Comparison of ENCODE assay signal across 8 mouse cellular contexts in genomic region chr7:34168470-34169251, GRCm38 (mm10). TPM values are rescaled to one million over a fixed set of nuclear protein-coding genes. Genes with fewer than 3 reads are reported as not detected.
DNase-seq lines count a peak whose midpoint lies in the region; ATAC-seq and TF ChIP-seq lines count a peak whose summit lies in the region.

No protein-coding gene starts in this region.

- TF ChIP-seq CTCF in heart, postnatal 0 days (IDR thresholded peaks at IDR 0.05; ENCODE audit: low read depth), result no peak
- no peak for TF ChIP-seq CTCF in testis, adult 2 months (IDR thresholded peaks at IDR 0.05; ENCODE audit: control insufficient read depth, insufficient read depth, insufficient replicate concordance, low read depth, low read length)

- no peak for TF ChIP-seq EP300 in heart, postnatal 0 days (IDR thresholded peaks at IDR 0.05; ENCODE audit: low read depth)

- H3K4me1 ChIP-seq in forebrain, embryonic 11.5 days (replicated peaks; ENCODE audit: control insufficient read depth, insufficient read depth, low read length), result no peaks in the 10 kb centered on the region; the same call in 1 of the 2 replicates
- peaks cover 7% of the 10 kb centered on the region for H3K4me1 ChIP-seq in heart, postnatal 0 days (ENCODE audit: control insufficient read depth, insufficient read depth)
- H3K4me1 ChIP-seq in liver, embryonic 16.5 days (ENCODE audit: control insufficient read depth, low read depth, low read length), result peaks cover 14% of the 10 kb centered on the region
- peaks cover 21% of the 10 kb centered on the region for H3K4me1 ChIP-seq in neural tube, embryonic 13.5 days (replicated peaks)
- H3K4me1 ChIP-seq in testis, adult 2 months (ENCODE audit: control insufficient read depth, insufficient read depth, low read length), result no peaks in the 10 kb centered on the region; the same call in 1 of the 2 replicates

- ATAC-seq in forebrain, embryonic 11.5 days (replicated peaks; ENCODE audit: low FRiP score), result peak; percentile 97
- ATAC-seq in heart, postnatal 0 days (ENCODE audit: insufficient read depth, low read depth), result peak; percentile 97
- peak; percentile 97 for ATAC-seq in liver, embryonic 16.5 days (ENCODE audit: low read depth)
- ATAC-seq in neural tube, embryonic 13.5 days (ENCODE audit: low read depth), result peak; percentile 95

- H3K9me3 ChIP-seq in forebrain, embryonic 11.5 days (ENCODE audit: control insufficient read depth, low read length), result no peaks in the 10 kb centered on the region
- no peaks in the 10 kb centered on the region for H3K9me3 ChIP-seq in heart, postnatal 0 days (replicated peaks; ENCODE audit: control insufficient read depth, low read length)
- H3K9me3 ChIP-seq in liver, embryonic 16.5 days (replicated peaks; ENCODE audit: control insufficient read depth, low read length), result no peaks in the 10 kb centered on the region
- H3K9me3 ChIP-seq in neural tube, embryonic 13.5 days, result no peaks in the 10 kb centered on the region

- H3K4me3 ChIP-seq in forebrain, embryonic 11.5 days (ENCODE audit: low read depth, low read length), result peak overlapping the region; percentile 93
- H3K4me3 ChIP-seq in heart, postnatal 0 days (ENCODE audit: low read depth, low read length), result peak overlapping the region; percentile 97
- H3K4me3 ChIP-seq in liver, embryonic 16.5 days (ENCODE audit: low read depth, low read length), result peak overlapping the region; percentile 99
- peak overlapping the region; percentile 90 for H3K4me3 ChIP-seq in neural tube, embryonic 13.5 days
- H3K4me3 ChIP-seq in testis, adult 2 months (ENCODE audit: control insufficient read depth, low read depth, low read length), result peak overlapping the region; percentile 98

- H3K27me3 ChIP-seq in forebrain, embryonic 11.5 days (ENCODE audit: control insufficient read depth, insufficient read depth, low read length), result no peaks in the 10 kb centered on the region
- H3K27me3 ChIP-seq in heart, postnatal 0 days (ENCODE audit: control insufficient read depth, insufficient read depth, low read length), result no peaks in the 10 kb centered on the region
- no peaks in the 10 kb centered on the region for H3K27me3 ChIP-seq in liver, embryonic 16.5 days (ENCODE audit: control insufficient read depth, insufficient read depth, low read depth, low read length)
- H3K27me3 ChIP-seq in neural tube, embryonic 13.5 days, result no peaks in the 10 kb centered on the region
- H3K27me3 ChIP-seq in testis, adult 2 months (ENCODE audit: control insufficient read depth, insufficient read depth, low read length), result no peaks in the 10 kb centered on the region

- peak; percentile 98 for TF ChIP-seq POLR2A in testis, adult 2 months (IDR thresholded peaks at IDR 0.05; ENCODE audit: control insufficient read depth, low read depth, low read length)

- DNase-seq in CD8-positive naive resting alpha-beta T cell, adult 2 months (ENCODE audit: low read depth in 2 of 2, low spot score in 2 of 2), result peak; percentile 79 to 88
- DNase-seq in c-Kit-positive CD71-negative TER-119-negative erythroid progenitor cells, embryonic 14.5 days (ENCODE audit: low read depth), result peak; percentile 60
- peak; percentile 96 for DNase-seq in forebrain, embryonic 11.5 days (ENCODE audit: low spot score)
- peak; percentile 84 for DNase-seq in heart, postnatal 0 days (ENCODE audit: low spot score)
- DNase-seq in kidney, postnatal 4 days, result peak; percentile 95 to 96

- peaks cover under 1% of the 10 kb centered on the region; the same call in 1 of the 2 replicates for H3K36me3 ChIP-seq in forebrain, embryonic 11.5 days (ENCODE audit: control insufficient read depth, insufficient read depth, low read length)
- H3K36me3 ChIP-seq in heart, postnatal 0 days (replicated peaks; ENCODE audit: control insufficient read depth, insufficient read depth, low read length), result peaks cover 15% of the 10 kb centered on the region
- H3K36me3 ChIP-seq in liver, embryonic 16.5 days (ENCODE audit: control insufficient read depth, insufficient read depth), result peaks cover 15% of the 10 kb centered on the region
- peaks cover 15% of the 10 kb centered on the region for H3K36me3 ChIP-seq in neural tube, embryonic 13.5 days
- no peaks in the 10 kb centered on the region for H3K36me3 ChIP-seq in testis, adult 2 months (ENCODE audit: control insufficient read depth, insufficient read depth, low read length)

- peak overlapping the region; percentile 75 for H3K4me2 ChIP-seq in forebrain, embryonic 11.5 days (ENCODE audit: low read depth, low read length, severe bottlenecking)
- H3K4me2 ChIP-seq in heart, postnatal 0 days (ENCODE audit: low read depth, low read length), result peak overlapping the region; percentile 74
- peak overlapping the region; percentile 89 for H3K4me2 ChIP-seq in liver, embryonic 16.5 days (ENCODE audit: low read depth, low read length)
- peak overlapping the region; percentile 94 for H3K4me2 ChIP-seq in neural tube, embryonic 13.5 days

- H3K9ac ChIP-seq in forebrain, embryonic 11.5 days (ENCODE audit: low read length), result peak overlapping the region; percentile 93
- H3K9ac ChIP-seq in heart, postnatal 0 days (replicated peaks; ENCODE audit: low read depth, low read length), result peak overlapping the region; percentile 94
- peak overlapping the region; percentile 98 for H3K9ac ChIP-seq in liver, embryonic 16.5 days (ENCODE audit: low read depth, low read length)
- peak overlapping the region; percentile 96 for H3K9ac ChIP-seq in neural tube, embryonic 13.5 days

- 8% methylated on average over 30 of the region's 30 CpGs for WGBS in forebrain, embryonic 11.5 days
- 10% methylated on average over 30 of the region's 30 CpGs for WGBS in heart, postnatal 0 days
- WGBS in liver, embryonic 16.5 days (ENCODE audit: insufficient replicate concordance), result 10% methylated on average over 30 of the region's 30 CpGs
- 12% methylated on average over 29 of the region's 30 CpGs for WGBS in neural tube, embryonic 13.5 days

- H3K27ac ChIP-seq in forebrain, embryonic 11.5 days (ENCODE audit: low read depth, low read length), result peak overlapping the region; percentile 85
- H3K27ac ChIP-seq in heart, postnatal 0 days (ENCODE audit: low read depth), result peak overlapping the region; percentile 91
- H3K27ac ChIP-seq in liver, embryonic 16.5 days (ENCODE audit: low read length), result peak overlapping the region; percentile 85
- peak overlapping the region; percentile 93 for H3K27ac ChIP-seq in neural tube, embryonic 13.5 days (replicated peaks)
- H3K27ac ChIP-seq in testis, adult 2 months (ENCODE audit: control insufficient read depth, insufficient read depth, low read depth, low read length), result peak overlapping the region; percentile 96

RNA-seq across cellular contexts. Expression of gene Uba2, which starts 0.7 kb away (rescaled TPM):
- polyA plus RNA-seq in forebrain, embryonic 11.5 days (2014; fragmentation: Nextera tagmentation; extraction: Ambion mirVana), result 270 and 276 TPM in 2 replicates
- total RNA-seq in heart, postnatal 0 days (2014; rRNA removed; ENCODE audit: low replicate concordance), result 54.8 and 57.3 TPM in 2 replicates
- polyA plus RNA-seq in heart, postnatal 0 days (2015; fragmentation: Nextera tagmentation; extraction: Ambion mirVana), result 55.7 and 59.3 TPM in 2 replicates
- 69.6 and 81.1 TPM in 2 replicates for polyA plus RNA-seq in liver, embryonic 16.5 days (2015; fragmentation: Nextera tagmentation; extraction: Ambion mirVana)
- polyA plus RNA-seq in neural tube, embryonic 13.5 days (2015; fragmentation: Nextera tagmentation; extraction: Ambion mirVana), result 188 and 193 TPM in 2 replicates
- polyA plus RNA-seq in testis, adult 2 months (2012; rRNA removed), result 56.6 and 57.1 TPM in 2 replicates

RNA-seq across cellular contexts. Expression of gene Pdcd2l, which starts 27.8 kb away (rescaled TPM):
- polyA plus RNA-seq in forebrain, embryonic 11.5 days (2014; fragmentation: Nextera tagmentation; extraction: Ambion mirVana), result 62.3 and 66.5 TPM in 2 replicates
- 32.5 and 41.9 TPM in 2 replicates for total RNA-seq in heart, postnatal 0 days (2014; rRNA removed; ENCODE audit: low replicate concordance)
- 41.7 and 44.0 TPM in 2 replicates for polyA plus RNA-seq in heart, postnatal 0 days (2015; fragmentation: Nextera tagmentation; extraction: Ambion mirVana)
- polyA plus RNA-seq in liver, embryonic 16.5 days (2015; fragmentation: Nextera tagmentation; extraction: Ambion mirVana), result 19.8 and 20.0 TPM in 2 replicates
- 77.9 and 83.8 TPM in 2 replicates for polyA plus RNA-seq in neural tube, embryonic 13.5 days (2015; fragmentation: Nextera tagmentation; extraction: Ambion mirVana)
- 32.1 and 34.1 TPM in 2 replicates for polyA plus RNA-seq in testis, adult 2 months (2012; rRNA removed)

RNA-seq across cellular contexts. Expression of gene Wtip, which starts 35.6 kb away (rescaled TPM):
- 3.9 and 5.7 TPM in 2 replicates for polyA plus RNA-seq in forebrain, embryonic 11.5 days (2014; fragmentation: Nextera tagmentation; extraction: Ambion mirVana)
- 39.3 and 55.5 TPM in 2 replicates for total RNA-seq in heart, postnatal 0 days (2014; rRNA removed; ENCODE audit: low replicate concordance)
- 1.9 and 2.2 TPM in 2 replicates for polyA plus RNA-seq in heart, postnatal 0 days (2015; fragmentation: Nextera tagmentation; extraction: Ambion mirVana)
- polyA plus RNA-seq in liver, embryonic 16.5 days (2015; fragmentation: Nextera tagmentation; extraction: Ambion mirVana), result 0.43 and 0.58 TPM in 2 replicates
- polyA plus RNA-seq in neural tube, embryonic 13.5 days (2015; fragmentation: Nextera tagmentation; extraction: Ambion mirVana), result 3.2 and 5.2 TPM in 2 replicates
- polyA plus RNA-seq in testis, adult 2 months (2012; rRNA removed), result 10.6 and 12.1 TPM in 2 replicates

Comparison
In these comparisons a context has a peak if more than half of its experiments do, and no peak if none do; other contexts are left out.
1. Peak in every context shown above with its lines: DNase-seq, ATAC-seq, H3K4me3 ChIP-seq and H3K27ac ChIP-seq.